Mouse (Mus musculus) olfactory bulb, adult 2 months (tissue): ENCODE data around the gene I0C0044D17Rik. TPM values are rescaled to one million over a fixed set of nuclear protein-coding genes. Genes with fewer than 3 reads are reported as not detected.
"Not testable (repeated sequence)": the region's sequence is repeated elsewhere in the genome, so short reads cannot be mapped to it uniquely, and the experiment has no call there.

Experiments used
- H3K27ac ChIP-seq: fragments of 200-500 bp; 2 replicates; pipeline ENCODE4 v1.5.1; 2012; ENCODE audit warnings: low read depth, low read length; ENCODE audit not compliant: insufficient read depth
- H3K4me1 ChIP-seq: fragments of 200-500 bp; 2 replicates; pipeline ENCODE4 v1.6.1; 2012; ENCODE audit warnings: low read length; ENCODE audit not compliant: control insufficient read depth, insufficient read depth
- H3K4me3 ChIP-seq: fragments of 200-500 bp; 2 replicates; pipeline ENCODE4 v1.5.1; 2012; ENCODE audit warnings: mild to moderate bottlenecking, low read depth, low read length, moderate library complexity; ENCODE audit not compliant: insufficient read depth
- CTCF ChIP-seq: fragments of 200-500 bp; IDR thresholded peaks from 2 replicates; pipeline ENCODE4 v1.5.1; 2012; ENCODE audit warnings: low read depth, mild to moderate bottlenecking, low read length, moderate library complexity; ENCODE audit not compliant: insufficient read depth
- POLR2A ChIP-seq: fragments of 200-500 bp; IDR thresholded peaks from 2 replicates; pipeline ENCODE4 v1.6.1; 2012; ENCODE audit warnings: mild to moderate bottlenecking, low read depth, low read length, moderate library complexity; ENCODE audit not compliant: insufficient read depth
- WGBS: fragments of 180-500 bp; shearing (Covaris S2); methylation state at CpG from one replicate; pipeline ENCODE4 v1.1.7; 2018; 5-methylcytosine and 5-hydroxymethylcytosine counted together
- polyA plus RNA-seq: library from polyadenylated mRNA; stranded (reverse); fragments of >200 nt; gene quantifications from 2 replicates; pipeline ENCODE4 v1.2.4, GENCODE M21; 2012; ENCODE audit warnings: low replicate concordance; ENCODE audit not compliant: missing spikeins, insufficient read depth, insufficient read length

I0C0044D17Rik gene
- not detected in 2 replicates for polyA plus RNA-seq

DNA sequence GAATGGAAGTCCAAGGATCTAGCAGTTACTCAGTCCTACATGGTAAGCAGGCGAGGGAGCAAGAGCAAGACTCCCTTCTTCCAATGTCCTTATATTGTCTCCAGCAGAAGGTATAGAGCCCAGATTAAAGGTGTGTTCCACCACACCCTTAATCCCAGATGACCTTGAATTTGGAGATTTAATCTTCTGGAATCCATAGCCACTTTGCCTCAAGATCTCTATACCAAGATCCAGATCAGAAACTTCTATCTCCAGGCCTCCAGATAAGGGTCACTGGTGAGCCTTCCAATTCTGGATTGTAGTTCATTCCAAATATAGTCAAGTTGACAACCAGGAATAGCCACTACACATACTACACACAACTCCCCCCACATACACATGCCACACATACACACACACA, at the start of gene I0C0044D17Rik:
I0C0044D17Rik (minus strand) TSS at position 101 of the 400 bp plus-strand sequence.
- H3K4me3 ChIP-seq, H3K4me1 ChIP-seq, H3K27ac ChIP-seq: not testable (repeated sequence)
- WGBS = 100% methylated on average over 1 of the region's 1 CpGs

DNA sequence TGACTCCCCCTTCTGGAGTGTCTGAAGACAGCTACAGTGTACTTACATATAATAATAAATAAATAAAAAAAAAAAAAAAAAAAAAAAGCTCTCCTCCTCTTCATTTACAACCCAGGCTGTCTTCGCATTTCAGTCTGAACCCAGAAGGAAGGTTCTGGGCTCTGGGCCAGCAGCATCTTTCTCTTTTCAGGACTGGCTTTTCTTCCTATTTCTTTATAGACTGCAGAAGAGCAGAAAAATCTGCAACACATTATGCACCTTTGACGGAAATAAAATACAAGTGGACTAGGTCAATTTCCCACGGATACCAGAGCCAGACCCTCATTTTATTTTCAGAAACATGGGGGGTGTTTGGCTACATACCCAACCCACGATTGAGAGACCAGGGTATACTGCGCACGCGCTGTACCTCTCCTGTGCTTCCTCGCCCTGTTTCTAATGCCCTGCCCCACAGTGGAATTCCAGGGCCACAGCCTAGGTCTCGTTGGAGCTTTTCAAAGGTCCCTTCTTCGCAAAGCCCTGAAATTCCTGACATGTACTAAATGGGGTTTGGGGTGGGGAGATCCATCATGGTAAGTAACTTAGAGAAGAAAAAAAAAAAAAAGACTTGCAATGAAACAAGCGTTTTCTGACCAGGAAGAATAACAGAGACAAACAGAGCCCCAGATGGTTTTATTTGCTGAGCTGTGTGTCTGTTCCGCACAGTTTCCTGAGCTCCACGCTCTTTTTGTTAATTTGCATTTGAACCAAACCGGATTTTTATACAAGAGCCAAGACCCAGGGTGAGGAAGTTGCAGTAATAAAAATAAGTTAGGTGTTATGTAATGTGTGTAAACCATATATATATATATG, 42.0 kb upstream of the I0C0044D17Rik start:
- Histone ChIP-seq H3K4me1 (no peaks in the 10 kb centered on the region), H3K27ac (no peak overlapping the region), H3K4me3 (no peak overlapping the region)
- TF ChIP-seq POLR2A (no peak), CTCF (no peak)
- WGBS = 67% methylated on average over 14 of the region's 14 CpGs

- no peaks in the 10 kb centered on the region for H3K4me1 ChIP-seq
- H3K4me3 ChIP-seq = no peak overlapping the region
- 90% methylated on average over 3 of the region's 3 CpGs for WGBS
- no peak for TF ChIP-seq POLR2A
- TF ChIP-seq CTCF = no peak
- no peak overlapping the region for H3K27ac ChIP-seq
Observed at GRCm38 (mm10) chr4:98864546-98864945, 40.9 kb upstream of the I0C0044D17Rik start.

GRCm38 (mm10) chr4:98864094-98864493, 40.5 kb upstream of the I0C0044D17Rik start:
- no peaks in the 10 kb centered on the region for H3K4me1 ChIP-seq
- no peak overlapping the region for H3K27ac ChIP-seq
- TF ChIP-seq POLR2A (no peak), CTCF (no peak)
- H3K4me3 ChIP-seq = no peak overlapping the region
- 78% methylated on average over 1 of the region's 2 CpGs for WGBS

GRCm38 (mm10) chr4:98863451-98863850, 39.8 kb upstream of the I0C0044D17Rik start:
- H3K27ac ChIP-seq = no peak overlapping the region
- no peak overlapping the region for H3K4me3 ChIP-seq
- TF ChIP-seq CTCF = no peak
- TF ChIP-seq POLR2A = no peak
- WGBS = 94% methylated on average over 2 of the region's 2 CpGs
- no peaks in the 10 kb centered on the region for H3K4me1 ChIP-seq

DNA sequence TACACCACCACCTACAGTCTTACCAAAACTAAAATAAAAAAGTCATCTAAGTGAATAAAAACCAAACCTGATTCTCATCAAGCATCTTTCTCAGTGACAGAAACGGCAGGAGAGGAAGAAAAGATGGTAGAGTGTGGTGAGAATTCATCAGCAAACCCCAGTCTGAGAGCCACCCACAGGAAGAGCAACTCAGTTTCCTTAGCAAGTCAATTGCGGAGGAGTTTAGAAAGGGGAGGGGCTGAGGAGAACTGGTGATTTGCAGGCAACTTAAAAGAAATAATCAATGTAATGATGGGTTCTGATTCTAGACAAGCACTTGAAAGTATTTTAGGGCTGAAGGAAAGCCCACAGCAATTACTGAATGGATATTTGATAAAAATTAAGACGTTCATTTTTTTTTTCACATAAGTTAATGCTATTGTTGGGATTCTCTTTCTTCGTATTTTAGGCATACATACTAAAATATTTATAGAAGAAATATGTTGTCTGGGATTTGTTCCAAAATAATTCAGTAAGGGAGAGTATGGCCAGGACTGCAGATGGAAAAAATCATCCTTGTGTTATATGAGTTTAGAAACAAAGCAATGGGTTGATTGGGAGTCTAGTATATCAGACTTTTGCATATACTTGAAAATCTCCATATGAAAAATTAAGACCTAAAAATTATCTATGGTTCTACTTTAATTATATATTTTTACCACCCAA, 34.7 kb upstream of the I0C0044D17Rik start:
- Histone ChIP-seq H3K4me3 (no peak overlapping the region), H3K27ac (no peak overlapping the region), H3K4me1 (no peaks in the 10 kb centered on the region)
- no peak for TF ChIP-seq POLR2A
- TF ChIP-seq CTCF = no peak
- WGBS = 34% methylated on average over 4 of the region's 4 CpGs

GRCm38 (mm10) chr4:98857037-98857648, 33.5 kb upstream of the I0C0044D17Rik start:
- no peak overlapping the region for H3K27ac ChIP-seq
- no peak for TF ChIP-seq CTCF
- no peak for TF ChIP-seq POLR2A

GRCm38 (mm10) chr4:98853926-98854325, 30.3 kb upstream of the I0C0044D17Rik start:
- no peaks in the 10 kb centered on the region for H3K4me1 ChIP-seq
- WGBS = 93% methylated on average over 4 of the region's 4 CpGs
- TF ChIP-seq POLR2A = no peak
- no peak overlapping the region for H3K27ac ChIP-seq
- no peak overlapping the region for H3K4me3 ChIP-seq

More at GRCm38 (mm10) chr4:98857037-98857648, 33.5 kb upstream of the I0C0044D17Rik start:
- Histone ChIP-seq H3K4me1 (no peaks in the 10 kb centered on the region), H3K4me3 (no peak overlapping the region)
- 66% methylated on average over 11 of the region's 11 CpGs for WGBS

- H3K4me1 ChIP-seq, H3K4me3 ChIP-seq, H3K27ac ChIP-seq: not testable (repeated sequence)
- 80% methylated on average over 1 of the region's 1 CpGs for WGBS
Observed at GRCm38 (mm10) chr4:98850485-98850884, 26.8 kb upstream of the I0C0044D17Rik start.
